Mouse (Mus musculus) heart, embryonic 16.5 days (tissue): ENCODE data around the gene Gp1ba. TPM values are rescaled to one million over a fixed set of nuclear protein-coding genes. Genes with fewer than 3 reads are reported as not detected.

Experiments used
- ATAC-seq: fragments of 200-750 bp; cut with Nextera tagmentation; replicated peaks from 2 replicates; pipeline ENCODE4 v1.8.0; 2017; ENCODE audit warnings: moderate number of reproducible peaks; ENCODE audit not compliant: insufficient read depth, low FRiP score; ENCODE audit errors: extremely low read depth
- H3K27ac ChIP-seq: fragments of 300-500 bp; sonication (generic); 2 replicates; pipeline ENCODE4 v1.5.1; 2014; ENCODE audit warnings: mild to moderate bottlenecking, low read length, control low read depth, moderate library complexity
- H3K27me3 ChIP-seq: fragments of 300-500 bp; sonication (generic); 2 replicates; pipeline ENCODE4 v1.6.1; 2014; ENCODE audit warnings: low read length, mixed read lengths; ENCODE audit not compliant: control insufficient read depth, insufficient read depth
- H3K36me3 ChIP-seq: fragments of 300-500 bp; sonication (generic); 2 replicates; pipeline ENCODE4 v1.6.1; 2014; ENCODE audit not compliant: control insufficient read depth, insufficient read depth
- H3K4me1 ChIP-seq: fragments of 300-500 bp; sonication (generic); 2 replicates; pipeline ENCODE4 v1.6.1; 2014; ENCODE audit warnings: low read length, mixed read lengths; ENCODE audit not compliant: control insufficient read depth, insufficient read depth
- H3K4me2 ChIP-seq: fragments of 300-500 bp; sonication (generic); 2 replicates; pipeline ENCODE4 v1.6.1; 2014; ENCODE audit warnings: low read depth, mild to moderate bottlenecking, control low read depth, low read length
- H3K4me3 ChIP-seq: fragments of 300-500 bp; sonication (generic); 2 replicates; pipeline ENCODE4 v1.5.1; 2014; ENCODE audit warnings: mild to moderate bottlenecking, control low read depth, low read length
- H3K9ac ChIP-seq: fragments of 300-500 bp; sonication (generic); 2 replicates; pipeline ENCODE4 v1.6.1; 2014; ENCODE audit warnings: low read length, control low read depth
- H3K9me3 ChIP-seq: fragments of 300-500 bp; sonication (generic); replicated peaks from 2 replicates; pipeline ENCODE4 v1.6.1; 2016; ENCODE audit warnings: low read length; ENCODE audit not compliant: control insufficient read depth
- WGBS: fragments of 180-500 bp; shearing (Covaris S2); extraction: QIAGEN DNeasy Blood & Tissue Kit; methylation state at CpG from one replicate; pipeline ENCODE4 v1.1.7; 2014; 5-methylcytosine and 5-hydroxymethylcytosine counted together
- polyA plus RNA-seq: library from polyadenylated mRNA; unstranded; fragments of >200 nt; fragmentation: Nextera tagmentation; extraction: Ambion mirVana; gene quantifications from 2 replicates; pipeline ENCODE4 v1.2.1, GENCODE M21; 2015

Gp1ba gene
- polyA plus RNA-seq, 1 experiment from 2014 or later = 0.38 TPM

DNA sequence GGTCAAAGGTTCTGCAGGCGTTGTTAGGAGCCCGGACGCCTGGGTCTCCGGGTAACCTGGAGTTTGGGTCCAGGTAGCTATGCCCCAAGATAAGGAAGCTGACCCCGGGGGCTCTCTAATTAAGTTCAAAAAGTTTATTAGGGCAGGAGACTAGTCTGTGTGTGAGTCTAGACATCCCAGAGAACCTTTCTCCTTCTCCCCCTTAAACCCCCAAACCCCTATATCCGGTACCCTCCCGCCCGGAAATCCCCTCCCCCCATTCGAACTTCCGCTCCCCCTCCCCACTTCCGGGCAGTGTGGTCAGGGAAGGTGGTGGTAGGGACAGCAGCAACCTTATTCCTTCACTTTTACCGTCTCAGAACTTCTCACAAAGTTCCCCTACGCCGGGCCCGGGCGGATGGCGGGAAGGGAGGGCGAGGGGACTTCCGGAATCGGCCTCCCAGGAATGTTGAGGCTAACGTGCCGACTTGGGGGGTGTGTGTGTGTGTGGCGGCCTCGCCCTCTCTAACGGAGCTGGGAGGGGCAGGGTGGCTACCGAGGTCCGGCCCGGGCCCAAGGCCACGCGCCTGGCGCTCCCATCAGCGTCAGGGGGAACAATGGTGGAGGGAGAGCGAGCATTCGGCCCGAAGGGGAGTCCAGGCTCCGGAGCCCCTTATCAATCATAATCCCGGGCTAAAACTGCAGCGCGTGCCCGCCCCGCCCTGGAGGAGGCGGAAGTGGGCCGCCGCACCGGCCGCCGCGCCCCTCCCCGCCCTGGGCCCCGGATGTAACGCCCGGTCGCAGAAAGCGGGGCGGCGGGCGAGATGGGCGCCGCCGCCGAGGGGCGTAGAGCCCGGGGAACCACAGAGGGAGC, 14.6 kb downstream of the Gp1ba start:
- H3K27ac ChIP-seq = peak overlapping the region; percentile 96
- H3K4me3 ChIP-seq = peak overlapping the region; percentile 74
- H3K4me1 ChIP-seq = peaks cover 42% of the 10 kb centered on the region
- peak; percentile 19; the same call in 1 of the 2 replicates for ATAC-seq
- under 1% methylated on average over 63 of the region's 63 CpGs for WGBS
- H3K9ac ChIP-seq = peak overlapping the region; percentile 91
- peaks cover 38% of the 10 kb centered on the region for H3K36me3 ChIP-seq
- H3K27me3 ChIP-seq = no peaks in the 10 kb centered on the region
- peak overlapping the region; percentile 92 for H3K4me2 ChIP-seq
- no peaks in the 10 kb centered on the region for H3K9me3 ChIP-seq

DNA sequence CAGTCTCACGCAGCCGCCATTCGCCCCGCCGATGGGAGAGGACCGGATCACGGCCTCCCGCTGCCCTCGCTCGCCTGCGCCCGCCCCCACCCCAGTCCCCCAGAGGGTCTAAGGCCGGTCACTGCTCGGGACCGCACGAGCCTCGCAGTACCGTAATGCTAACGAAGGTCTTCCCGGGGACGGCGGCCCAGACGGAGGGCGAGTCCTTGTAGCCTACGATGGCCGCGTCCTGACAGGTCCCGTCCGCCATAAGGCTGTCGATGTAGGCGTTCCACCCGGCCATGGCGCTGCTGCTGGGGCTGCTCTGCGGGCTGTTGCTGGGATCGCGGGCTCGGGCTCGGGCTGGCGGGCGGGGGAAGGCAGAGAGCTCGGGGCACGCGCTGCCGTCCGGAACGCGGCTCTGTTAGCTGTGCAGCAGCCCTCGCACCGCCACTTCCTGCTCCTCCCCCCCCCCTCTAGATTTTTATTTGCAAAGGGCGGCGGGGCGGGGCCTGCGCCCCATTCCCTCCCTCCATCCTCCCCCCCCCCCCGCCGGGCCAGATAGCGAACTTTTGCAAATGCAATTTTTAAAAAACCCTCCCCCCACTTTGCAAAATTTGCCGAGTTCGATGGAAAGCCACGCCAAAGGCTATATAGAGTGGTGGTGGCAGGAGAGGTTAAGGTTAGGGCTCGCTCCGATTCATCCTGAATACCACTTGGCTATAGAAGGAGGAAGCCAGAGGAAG, 15.4 kb downstream of the Gp1ba start, which contains the start of gene Pfn1:
Gene Pfn1, minus strand, starts transcription at position 447 of the 725 bp plus-strand sequence.
- H3K9ac ChIP-seq = peak within 1 kb of the TSS; percentile 91
- peaks cover 32% of the 10 kb centered on the region for H3K36me3 ChIP-seq
- WGBS = 0% methylated on average over 59 of the region's 61 CpGs
- peak; percentile 30 for ATAC-seq
- peak within 1 kb of the TSS; percentile 96 for H3K27ac ChIP-seq
- no peaks in the 10 kb centered on the region for H3K9me3 ChIP-seq
- peak within 1 kb of the TSS; percentile 92 for H3K4me2 ChIP-seq
- H3K4me1 ChIP-seq = peaks cover 42% of the 10 kb centered on the region
- H3K27me3 ChIP-seq = no peaks in the 10 kb centered on the region
- H3K4me3 ChIP-seq = peak within 1 kb of the TSS; percentile 74

DNA sequence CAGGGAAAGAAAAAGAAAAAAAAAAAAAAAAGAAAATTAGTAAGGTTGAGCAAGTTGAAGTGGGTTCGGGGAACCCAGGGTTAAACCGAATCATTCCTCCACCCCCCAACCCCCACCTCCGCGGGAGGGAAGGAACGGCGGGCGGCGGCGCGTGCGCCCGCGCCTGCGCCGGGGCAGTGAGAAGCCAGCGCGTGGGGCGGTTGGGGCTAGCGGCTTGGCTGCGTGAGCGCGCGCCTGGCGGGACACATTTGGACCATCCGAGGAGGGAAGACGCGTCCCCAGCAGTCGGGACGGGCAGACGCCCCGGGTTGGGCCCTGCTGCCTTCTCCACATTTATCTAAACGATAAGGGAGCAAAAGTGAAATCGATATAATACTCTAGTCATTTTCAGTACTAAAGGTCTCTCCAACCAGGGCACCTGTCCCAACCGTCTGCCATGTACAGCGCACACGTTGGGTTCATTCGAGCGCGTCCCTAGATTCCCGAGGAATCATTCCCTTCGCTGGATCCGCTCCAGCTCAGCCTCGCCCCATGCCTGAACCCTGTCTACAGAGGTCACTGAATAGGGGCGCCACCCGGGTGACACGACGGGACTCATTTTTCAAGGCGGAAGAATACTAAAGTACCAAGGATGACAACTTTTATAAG, 16.1 kb downstream of the Gp1ba start:
- H3K4me3 ChIP-seq = peak overlapping the region; percentile 74
- H3K9me3 ChIP-seq = no peaks in the 10 kb centered on the region
- no peaks in the 10 kb centered on the region for H3K27me3 ChIP-seq
- peak; percentile 55 for ATAC-seq
- peaks cover 27% of the 10 kb centered on the region for H3K36me3 ChIP-seq
- H3K4me1 ChIP-seq = peaks cover 44% of the 10 kb centered on the region
- WGBS = under 1% methylated on average over 46 of the region's 48 CpGs
- H3K4me2 ChIP-seq = peak overlapping the region; percentile 92
- H3K27ac ChIP-seq = peak overlapping the region; percentile 96
- H3K9ac ChIP-seq = peak overlapping the region; percentile 78

DNA sequence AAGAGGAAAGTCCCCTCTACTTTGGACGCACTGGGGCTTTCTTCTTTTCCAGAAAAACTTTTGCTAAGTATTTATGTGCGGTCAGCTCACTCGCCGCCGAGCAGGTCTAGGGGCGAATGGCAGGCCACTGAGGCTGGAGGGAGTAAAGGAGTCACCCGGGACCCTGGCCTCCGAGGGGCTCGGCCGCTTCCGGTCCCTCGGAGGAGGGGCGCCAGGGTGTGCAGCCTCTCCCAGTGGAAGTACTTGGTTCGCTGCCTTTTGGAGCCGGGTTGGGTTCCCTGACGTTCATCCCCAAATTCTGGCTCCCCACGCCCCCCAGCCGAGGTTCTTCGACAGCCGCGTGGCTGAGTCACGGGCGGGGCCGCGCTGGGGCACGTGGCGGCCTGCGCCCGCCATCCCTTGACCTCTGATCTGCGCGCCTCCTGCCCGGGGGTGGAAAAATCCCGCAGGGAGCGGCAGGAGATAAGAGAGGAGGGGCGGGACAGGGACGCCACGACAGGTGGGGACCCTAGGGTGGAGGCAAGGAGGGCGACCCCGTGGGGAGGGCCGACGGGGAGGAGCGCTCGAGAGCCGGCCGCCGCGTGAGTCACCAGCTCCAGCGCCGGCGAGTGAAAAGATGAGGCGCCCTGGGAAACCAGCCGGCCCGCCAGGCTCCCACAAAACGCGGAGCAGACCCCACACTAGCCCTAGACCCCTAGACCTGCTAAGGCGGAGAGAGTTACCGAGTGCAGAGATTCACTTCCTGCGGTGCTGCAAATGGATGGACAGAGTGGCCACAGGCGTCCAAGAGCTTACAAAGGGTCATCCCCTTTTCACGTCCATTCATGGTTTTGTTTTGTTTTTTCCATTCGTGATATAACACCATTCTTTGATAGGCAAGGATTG, 16.9 kb downstream of the Gp1ba start:
- Histone ChIP-seq H3K27ac (peak overlapping the region; percentile 96), H3K9ac (peak overlapping the region; percentile 78), H3K4me1 (peaks cover 40% of the 10 kb centered on the region), H3K36me3 (peaks cover 25% of the 10 kb centered on the region), H3K4me2 (peak overlapping the region; percentile 92), H3K27me3 (no peaks in the 10 kb centered on the region), H3K4me3 (peak overlapping the region; percentile 74), H3K9me3 (no peaks in the 10 kb centered on the region)
- WGBS = under 1% methylated on average over 61 of the region's 61 CpGs
- 0 out of 2 replicates have a peak, but pooled peaks have one; percentile 5 for ATAC-seq

DNA sequence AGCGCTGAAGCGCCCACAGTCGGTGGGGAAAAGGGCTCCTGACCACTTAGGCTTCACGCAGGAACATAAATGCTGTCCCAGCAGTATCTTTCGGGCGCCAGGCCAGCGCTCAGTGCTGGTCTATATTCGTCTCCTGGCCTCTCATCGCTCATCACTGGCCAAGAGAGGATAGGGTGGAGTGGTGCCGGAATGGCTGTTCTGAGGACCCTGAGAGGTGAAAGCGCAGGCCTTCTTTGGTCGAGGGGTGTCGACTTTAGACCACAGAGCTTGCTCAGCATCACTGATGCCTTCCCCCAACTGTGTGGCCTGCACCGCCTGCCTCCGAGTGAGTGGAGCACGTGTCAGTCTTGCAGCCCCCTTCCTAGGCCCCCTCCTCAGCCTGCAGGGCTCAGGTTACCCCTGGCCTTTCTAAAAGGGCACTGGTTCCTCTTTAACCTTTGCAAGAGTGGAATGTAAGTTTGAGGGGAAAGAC, 17.6 kb downstream of the Gp1ba start:
- Histone ChIP-seq H3K4me1 (peaks cover 36% of the 10 kb centered on the region), H3K36me3 (peaks cover 19% of the 10 kb centered on the region), H3K9ac (peak overlapping the region; percentile 78), H3K27me3 (no peaks in the 10 kb centered on the region), H3K4me2 (peak overlapping the region; percentile 92), H3K9me3 (no peaks in the 10 kb centered on the region), H3K4me3 (peak overlapping the region; percentile 74), H3K27ac (peak overlapping the region; percentile 96)
- WGBS = 9% methylated on average over 16 of the region's 16 CpGs
- peak; percentile 66 for ATAC-seq

DNA sequence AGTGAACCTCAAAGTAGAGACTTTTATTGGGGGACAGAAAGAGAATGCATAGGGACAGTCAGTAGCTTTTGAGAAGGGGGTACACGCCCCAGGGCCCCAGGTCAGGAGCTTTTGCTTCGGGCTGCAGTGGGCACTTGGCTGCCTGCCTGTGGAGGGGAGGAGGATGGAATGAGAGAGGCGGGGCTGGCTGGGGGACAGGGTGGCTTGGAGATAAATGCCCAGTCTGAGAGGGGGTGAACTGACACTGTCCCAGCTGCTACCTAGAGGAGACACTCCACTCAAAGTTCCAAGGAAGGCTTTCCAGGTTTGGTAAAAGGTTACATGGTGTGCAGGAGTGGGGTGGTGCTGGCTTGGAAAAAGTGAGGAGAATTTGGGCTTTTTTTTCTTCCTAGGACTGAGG, 18.0 kb downstream of the Gp1ba start, which contains the start of gene Eno3:
Gene Eno3, plus strand, starts transcription at position 239 of the 400 bp plus-strand sequence.
- Histone ChIP-seq H3K27me3 (no peaks in the 10 kb centered on the region), H3K4me2 (peak within 1 kb of the TSS; percentile 92), H3K9me3 (no peaks in the 10 kb centered on the region), H3K9ac (peak within 1 kb of the TSS; percentile 78), H3K27ac (peak within 1 kb of the TSS; percentile 96), H3K4me1 (peaks cover 31% of the 10 kb centered on the region), H3K36me3 (peaks cover 15% of the 10 kb centered on the region), H3K4me3 (peak within 1 kb of the TSS; percentile 74)
- peak; percentile 45 for ATAC-seq
- WGBS = 11% methylated on average over 3 of the region's 3 CpGs

DNA sequence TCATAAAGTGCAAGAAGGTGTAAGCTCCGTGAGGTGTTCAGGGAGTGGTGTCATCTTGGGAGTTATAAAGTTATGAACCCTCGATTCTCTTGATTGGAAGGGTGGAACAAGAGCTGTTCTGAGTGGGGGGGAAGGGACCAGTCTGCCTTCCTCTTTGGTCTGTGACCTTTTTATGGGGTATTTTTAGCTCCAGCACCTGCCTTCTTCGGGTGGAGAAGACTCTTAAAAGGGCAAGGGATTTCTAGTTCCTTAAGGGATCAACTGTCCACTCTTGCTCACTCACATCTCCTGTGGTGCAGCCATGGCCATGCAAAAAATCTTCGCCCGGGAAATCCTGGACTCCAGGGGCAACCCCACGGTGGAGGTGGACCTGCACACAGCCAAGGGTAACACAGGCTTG, 18.7 kb downstream of the Gp1ba start:
- Histone ChIP-seq H3K27me3 (no peaks in the 10 kb centered on the region), H3K4me3 (peak overlapping the region; percentile 74), H3K27ac (peak overlapping the region; percentile 96)

DNA sequence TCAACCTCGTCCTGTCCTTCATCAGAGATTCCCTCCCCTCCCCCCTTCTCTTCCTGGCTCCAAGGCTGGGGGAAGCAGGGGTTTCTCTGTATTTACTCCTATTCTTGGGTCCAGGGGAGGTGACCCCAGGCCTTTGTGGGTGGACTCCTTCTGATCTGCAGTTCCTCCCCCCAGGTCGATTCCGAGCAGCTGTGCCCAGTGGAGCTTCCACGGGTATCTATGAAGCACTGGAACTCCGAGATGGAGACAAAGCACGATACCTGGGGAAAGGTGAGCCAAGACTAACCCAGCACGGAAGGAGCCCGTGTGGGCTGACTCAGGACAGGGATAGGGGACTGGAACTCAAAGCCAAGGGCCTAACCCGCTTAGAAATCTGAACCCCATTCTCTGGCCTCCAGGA, 19.1 kb downstream of the Gp1ba start:
- H3K9ac ChIP-seq = peak overlapping the region; percentile 78
- 52% methylated on average over 9 of the region's 9 CpGs for WGBS
- H3K36me3 ChIP-seq = peaks cover 15% of the 10 kb centered on the region
- H3K27ac ChIP-seq = peak overlapping the region; percentile 96
- no peaks in the 10 kb centered on the region for H3K9me3 ChIP-seq
- no peaks in the 10 kb centered on the region for H3K27me3 ChIP-seq
- H3K4me3 ChIP-seq = peak overlapping the region; percentile 74
- peak overlapping the region; percentile 92 for H3K4me2 ChIP-seq
- no peak for ATAC-seq
- peaks cover 25% of the 10 kb centered on the region for H3K4me1 ChIP-seq

More for the DNA sequence above, 18.7 kb downstream of the Gp1ba start:
- Histone ChIP-seq H3K9me3 (no peaks in the 10 kb centered on the region), H3K9ac (peak overlapping the region; percentile 78), H3K4me1 (peaks cover 25% of the 10 kb centered on the region), H3K4me2 (peak overlapping the region; percentile 92), H3K36me3 (peaks cover 13% of the 10 kb centered on the region)
- WGBS = 36% methylated on average over 6 of the region's 6 CpGs
- no peak for ATAC-seq
